Mouse (Mus musculus) gastrocnemius, adult 2 months (tissue): Measurements from ENCODE around the gene Sox21. TPM values are rescaled to one million over a fixed set of nuclear protein-coding genes. Genes with fewer than 3 reads are reported as not detected.

Experiments used
- DNase-seq: peaks from one replicate; pipeline ENCODE4 v3.0.0; 2022
- H3K27ac ChIP-seq: fragments of 200-600 bp; 2 replicates; pipeline ENCODE4 v1.8.1; 2022; ENCODE audit warnings: mild to moderate bottlenecking
- H3K4me3 ChIP-seq: fragments of 200-600 bp; 2 replicates; pipeline ENCODE4 v1.8.1; 2022; ENCODE audit warnings: mild to moderate bottlenecking, moderate library complexity
- CTCF ChIP-seq: fragments of 200-600 bp; IDR thresholded peaks from 2 replicates; pipeline ENCODE4 v1.8.1; 2022; ENCODE audit warnings: antibody characterized with exemption, mild to moderate bottlenecking, moderate library complexity
- intact Hi-C: fragments of 180-260 bp; cut with DNase I; formaldehyde crosslinking; loops from one replicate; pipeline ENCODE4 v1.15.1; 2025
- microRNA-seq: library from miRNA; unstranded; fragments of <30 nt; microRNA quantifications from one replicate; pipeline ENCODE4 v1.2.0, GENCODE M21; 2021
- total RNA-seq, 2 experiments: library from RNA; stranded (reverse); gene quantifications; 2 replicates each; pipeline ENCODE4 v1.2.3; 2021

Gene Sox21
- total RNA-seq, 2 experiments from 2014 or later: not detected

GRCm38 (mm10) chr14:118212188-118212804 is 24.5 kb downstream of the Sox21 start:
- no peak for DNase-seq
- no peak overlapping the region for H3K4me3 ChIP-seq
- intact Hi-C loops: no loop called here
- no peak overlapping the region for H3K27ac ChIP-seq
- TF ChIP-seq CTCF: no peak

GRCm38 (mm10) chr14:118209642-118210041 is 27.2 kb downstream of the Sox21 start:
- peak; percentile 55 for TF ChIP-seq CTCF
- Histone ChIP-seq H3K27ac (no peak overlapping the region), H3K4me3 (no peak overlapping the region)
- no peak for DNase-seq
- intact Hi-C loops: loop anchor here (2.0 kb wide), 1 partner anchor 383 kb away; no protein-coding TSS in a partner anchor

- intact Hi-C loops: no loop called here
- DNase-seq: no peak
- TF ChIP-seq CTCF: 0 out of 2 replicates have a peak, but pooled peaks have one; percentile 2
Measured at GRCm38 (mm10) chr14:118207347-118207746, 29.5 kb downstream of the Sox21 start.

GRCm38 (mm10) chr14:118203031-118203430 is 33.8 kb downstream of the Sox21 start:
- Histone ChIP-seq H3K4me3 (no peak overlapping the region), H3K27ac (no peak overlapping the region)
- peak; percentile 41 for TF ChIP-seq CTCF
- intact Hi-C loops: no loop called here
- no peak for DNase-seq

More at GRCm38 (mm10) chr14:118207347-118207746, 29.5 kb downstream of the Sox21 start:
- Histone ChIP-seq H3K4me3 (no peak overlapping the region), H3K27ac (no peak overlapping the region)

- no peak for TF ChIP-seq CTCF
- no peak for DNase-seq
- H3K27ac ChIP-seq: no peak overlapping the region
- intact Hi-C loops: no loop called here
- H3K4me3 ChIP-seq: no peak overlapping the region
Measured at GRCm38 (mm10) chr14:118202006-118202405, 34.8 kb downstream of the Sox21 start.

GRCm38 (mm10) chr14:118200731-118201130 is 36.1 kb downstream of the Sox21 start:
- no peak overlapping the region for H3K4me3 ChIP-seq
- TF ChIP-seq CTCF: no peak
- intact Hi-C loops: no loop called here
- DNase-seq: no peak
- H3K27ac ChIP-seq: no peak overlapping the region

GRCm38 (mm10) chr14:118197063-118197462 is 39.8 kb downstream of the Sox21 start:
- intact Hi-C loops: no loop called here
- no peak overlapping the region for H3K27ac ChIP-seq
- DNase-seq: no peak
- H3K4me3 ChIP-seq: no peak overlapping the region
- TF ChIP-seq CTCF: no peak

- H3K4me3 ChIP-seq: no peak overlapping the region
- no peak overlapping the region for H3K27ac ChIP-seq
- no peak for TF ChIP-seq CTCF
- DNase-seq: no peak
- intact Hi-C loops: no loop called here
Measured at GRCm38 (mm10) chr14:118194219-118194914, 42.5 kb downstream of the Sox21 start.

GRCm38 (mm10) chr14:118193663-118194062 is 43.2 kb downstream of the Sox21 start:
- no peak overlapping the region for H3K4me3 ChIP-seq
- no peak overlapping the region for H3K27ac ChIP-seq
- DNase-seq: no peak
- no peak for TF ChIP-seq CTCF
- intact Hi-C loops: no loop called here

- no peak overlapping the region for H3K27ac ChIP-seq
- no peak overlapping the region for H3K4me3 ChIP-seq
- no peak for TF ChIP-seq CTCF
- no peak for DNase-seq
- intact Hi-C loops: no loop called here
Measured at GRCm38 (mm10) chr14:118193001-118193628, 43.7 kb downstream of the Sox21 start.

- H3K4me3 ChIP-seq: no peak overlapping the region
- intact Hi-C loops: no loop called here
- DNase-seq: no peak
- no peak overlapping the region for H3K27ac ChIP-seq
- no peak for TF ChIP-seq CTCF
Measured at GRCm38 (mm10) chr14:118191442-118191841, 45.4 kb downstream of the Sox21 start.

Small RNA genes within 50 kb of the gene (microRNA-seq; reads per million reads assigned to microRNA genes)
- not detected for gene Mir6241

Other genes with a start within 250 kb of the Sox21 start
- gene Dct, start 184.8 kb downstream of the Sox21 start, total RNA-seq: under 1 TPM; 0.56 to 0.59 TPM
- gene Tgds, start 104.3 kb downstream of the Sox21 start, total RNA-seq: 1 to 10 TPM; 5.0 to 7.9 TPM
- gene Gpr180, start 99.9 kb downstream of the Sox21 start, total RNA-seq: 10 to 100 TPM; 29.3 to 32.8 TPM
- not detected for gene Gm9376, start 29.9 kb upstream of the Sox21 start, total RNA-seq